Mouse (Mus musculus): ENCODE measurements at regions not wholly inside any gene's neighbourhood (a gene's known extent, or its start where the extent isn't known, plus 50 kb on each side); places are given as distances from the start of the nearest gene placed in this dataset.

DNA sequence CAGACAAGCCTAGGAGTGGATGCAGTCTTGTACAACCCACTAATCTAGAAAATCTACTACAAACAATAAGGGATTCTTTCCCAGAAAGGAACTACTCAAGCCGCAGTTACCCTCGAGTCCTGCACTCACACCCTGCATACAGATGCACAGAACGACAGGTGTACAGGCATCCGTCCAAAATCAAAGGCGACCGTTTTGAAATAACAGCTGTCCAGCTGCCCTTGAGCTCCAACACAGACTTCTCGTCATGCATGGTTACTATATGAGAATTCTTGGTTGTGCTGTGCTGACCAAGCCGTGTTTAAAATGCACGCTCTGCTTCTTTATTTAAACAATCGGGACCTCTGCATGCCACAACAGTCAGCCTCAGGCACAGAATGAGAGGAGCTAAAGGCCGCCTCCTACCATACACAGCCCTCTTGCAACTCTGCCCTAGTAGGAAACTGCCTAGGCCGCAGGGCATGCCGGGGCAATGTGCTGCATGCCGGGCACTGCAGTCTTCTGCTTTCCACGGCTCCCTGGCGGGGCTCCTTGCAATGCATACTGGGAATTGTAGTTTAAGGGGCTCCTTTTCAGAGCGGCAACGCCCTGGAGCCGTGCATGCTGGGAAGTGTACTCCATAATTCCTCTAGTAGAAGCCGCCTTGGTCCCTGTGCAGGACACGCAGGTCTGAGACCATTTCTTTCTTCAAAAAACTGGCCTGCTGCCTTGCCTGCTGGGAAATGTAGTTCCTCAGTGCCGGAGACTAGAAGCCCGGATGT is 237.4 kb upstream of the Myt1l start:
- no peaks in the 10 kb centered on the region for H3K27me3 ChIP-seq
- peak; percentile 100 for ATAC-seq
- no peak for TF ChIP-seq CTCF (IDR thresholded peaks at IDR 0.05)
- in situ Hi-C loops (cut with MboI; ENCODE audit: low pct_unique_long_range_greater_than_20kb) = no loop called here
- ChIA-PET POLR2A (no interaction called here), CTCF (no interaction called here)
- peak; percentile 73 for DNase-seq (ENCODE audit: low read depth, low spot score)

GRCm38 (mm10) chr12:29297984-29298383 is 230.2 kb upstream of the Myt1l start:
- ChIA-PET POLR2A (no interaction called here), CTCF (no interaction called here)
- ATAC-seq = no peak
- DNase-seq (ENCODE audit: low read depth, low spot score) = no peak
- no peak for TF ChIP-seq CTCF (IDR thresholded peaks at IDR 0.05)
- in situ Hi-C loops (cut with MboI; ENCODE audit: low pct_unique_long_range_greater_than_20kb) = no loop called here
- H3K27me3 ChIP-seq = peaks cover 2% of the 10 kb centered on the region

- TF ChIP-seq CTCF (IDR thresholded peaks at IDR 0.05) = no peak
- no peaks in the 10 kb centered on the region for H3K27me3 ChIP-seq
- CTCF ChIA-PET = no interaction called here
- in situ Hi-C loops (cut with MboI; ENCODE audit: low pct_unique_long_range_greater_than_20kb) = no loop called here
- no peak for DNase-seq (ENCODE audit: low read depth, low spot score)
- POLR2A ChIA-PET = no interaction called here
- no peak for ATAC-seq
These were observed 212.5 kb upstream of the Myt1l start for GRCm38 (mm10) chr12:29315636-29316035.

- ATAC-seq = no peak
- ChIA-PET CTCF (no interaction called here), POLR2A (no interaction called here)
- DNase-seq (ENCODE audit: low read depth, low spot score) = no peak
- H3K27me3 ChIP-seq = no peaks in the 10 kb centered on the region
- no peak for TF ChIP-seq CTCF (IDR thresholded peaks at IDR 0.05)
- in situ Hi-C loops (cut with MboI; ENCODE audit: low pct_unique_long_range_greater_than_20kb) = no loop called here
These were observed 206.7 kb upstream of the Myt1l start for GRCm38 (mm10) chr12:29321468-29321867.

- CTCF ChIA-PET = no interaction called here
- ATAC-seq (no peak), DNase-seq (ENCODE audit: low read depth, low spot score) (no peak)
- H3K27me3 ChIP-seq = no peaks in the 10 kb centered on the region
- no peak for TF ChIP-seq CTCF (IDR thresholded peaks at IDR 0.05)
- POLR2A ChIA-PET = no interaction called here
- in situ Hi-C loops (cut with MboI; ENCODE audit: low pct_unique_long_range_greater_than_20kb) = no loop called here
These were observed 204.7 kb upstream of the Myt1l start for GRCm38 (mm10) chr12:29323534-29323933.

DNA sequence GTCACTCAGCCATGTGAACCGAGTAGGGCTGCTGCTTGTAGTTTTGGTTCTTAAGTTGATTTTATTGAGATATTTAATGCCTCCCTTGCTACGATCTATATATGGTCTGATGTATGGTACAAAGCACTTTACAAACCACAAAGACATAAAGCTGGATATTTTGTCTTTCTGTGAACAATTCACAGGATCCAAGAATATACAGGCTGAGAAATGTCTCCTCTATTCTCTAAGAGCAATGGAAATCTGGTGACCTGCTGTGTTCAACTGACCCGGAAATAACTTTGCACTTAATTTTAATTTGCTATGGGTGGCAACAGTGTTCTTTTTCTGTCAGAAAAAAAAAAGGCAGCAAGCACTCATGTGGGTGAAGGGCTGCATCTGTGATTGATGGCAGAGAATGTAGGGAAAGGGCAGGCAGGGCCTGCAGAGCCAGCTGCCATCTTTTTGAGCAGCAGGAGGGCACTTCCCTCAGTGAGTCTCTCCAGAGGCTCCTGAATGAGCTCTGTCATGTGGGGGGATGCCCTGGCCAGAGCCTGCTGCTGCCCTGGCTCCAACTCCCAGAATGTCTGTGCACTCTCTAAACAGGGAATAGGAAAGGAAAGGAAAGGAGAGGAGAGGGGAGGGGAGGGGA is 192.2 kb upstream of the Myt1l start:
- DNase-seq (ENCODE audit: low read depth, low spot score) = no peak
- in situ Hi-C loops (cut with MboI; ENCODE audit: low pct_unique_long_range_greater_than_20kb) = no loop called here
- ChIA-PET CTCF (no interaction called here), POLR2A (no interaction called here)
- no peak for ATAC-seq
- TF ChIP-seq CTCF (IDR thresholded peaks at IDR 0.05) = no peak
- H3K27me3 ChIP-seq = no peaks in the 10 kb centered on the region

DNA sequence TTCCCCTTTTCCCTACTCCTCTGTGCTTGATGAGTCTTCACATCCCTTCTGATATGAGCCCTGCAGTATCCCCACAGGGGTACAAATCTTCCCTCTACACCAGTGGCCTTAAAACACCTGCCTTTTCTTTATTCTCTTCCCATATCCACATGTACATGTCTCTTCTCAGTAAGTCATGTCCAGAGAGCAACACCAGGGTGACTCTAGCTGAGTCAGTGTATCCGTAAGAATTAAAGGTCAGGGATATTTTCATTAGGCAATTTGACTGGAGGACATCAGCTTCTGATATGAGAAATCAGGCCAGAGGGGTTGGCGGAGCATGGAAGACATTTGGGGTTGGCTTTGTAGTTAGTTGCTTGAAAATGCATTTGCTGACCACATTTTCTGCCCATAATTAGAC is 190.8 kb upstream of the Myt1l start:
- DNase-seq (ENCODE audit: low read depth, low spot score) (no peak), ATAC-seq (no peak)
- in situ Hi-C loops (cut with MboI; ENCODE audit: low pct_unique_long_range_greater_than_20kb) = no loop called here
- TF ChIP-seq CTCF (IDR thresholded peaks at IDR 0.05) = no peak
- ChIA-PET CTCF (no interaction called here), POLR2A (no interaction called here)
- H3K27me3 ChIP-seq = no peaks in the 10 kb centered on the region

- no peaks in the 10 kb centered on the region for H3K27me3 ChIP-seq
- ATAC-seq = no peak
- no peak for TF ChIP-seq CTCF (IDR thresholded peaks at IDR 0.05)
- no peak for DNase-seq (ENCODE audit: low read depth, low spot score)
- ChIA-PET CTCF (no interaction called here), POLR2A (no interaction called here)
- in situ Hi-C loops (cut with MboI; ENCODE audit: low pct_unique_long_range_greater_than_20kb) = no loop called here
These were observed 186.7 kb upstream of the Myt1l start for GRCm38 (mm10) chr12:29341388-29341995.

DNA sequence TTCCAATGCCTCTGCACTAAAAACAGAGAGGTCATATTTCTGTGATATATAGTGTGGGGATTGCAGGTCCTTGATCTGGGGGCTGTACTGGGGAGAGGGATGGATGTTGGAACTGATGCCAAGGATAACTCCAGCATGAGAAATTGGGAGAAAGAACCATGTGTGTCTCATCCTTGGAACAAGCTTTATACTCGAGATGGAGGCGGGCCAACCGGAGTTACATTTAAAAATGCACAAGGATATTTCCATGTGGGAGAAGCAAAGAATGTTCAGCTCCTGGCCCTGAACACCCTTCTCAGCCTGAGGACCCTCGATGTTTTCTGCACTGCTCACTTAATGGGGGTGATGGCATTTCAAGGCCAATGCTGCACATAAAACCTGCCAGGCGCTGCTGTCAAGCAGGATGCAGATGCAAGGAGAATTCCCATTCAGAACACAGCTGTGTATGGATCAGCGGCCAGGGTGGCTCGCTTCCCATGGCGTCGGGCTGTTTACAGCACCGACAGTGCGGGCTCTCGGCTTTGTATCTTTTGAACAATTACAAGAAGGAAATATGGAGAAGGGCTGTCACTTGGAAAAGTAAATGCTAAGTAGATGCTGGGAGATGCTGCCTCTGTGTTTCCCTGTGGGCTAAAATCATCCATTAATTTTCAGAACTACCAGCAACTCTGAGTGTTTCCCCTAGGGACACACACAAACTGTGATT is 184.9 kb upstream of the Myt1l start:
- DNase-seq (ENCODE audit: low read depth, low spot score) = no peak
- no peak for TF ChIP-seq CTCF (IDR thresholded peaks at IDR 0.05)
- POLR2A ChIA-PET = interaction anchor here (0.7 kb wide), 1 partner anchor 64 kb away, joined by 3 read pairs; no protein-coding TSS in a partner anchor
- H3K27me3 ChIP-seq = no peaks in the 10 kb centered on the region
- in situ Hi-C loops (cut with MboI; ENCODE audit: low pct_unique_long_range_greater_than_20kb) = no loop called here
- CTCF ChIA-PET = no interaction called here
- no peak for ATAC-seq

GRCm38 (mm10) chr12:29348698-29349097 is 179.5 kb upstream of the Myt1l start:
- in situ Hi-C loops (cut with MboI; ENCODE audit: low pct_unique_long_range_greater_than_20kb) = no loop called here
- no peaks in the 10 kb centered on the region for H3K27me3 ChIP-seq
- no peak for ATAC-seq
- CTCF ChIA-PET = no interaction called here
- POLR2A ChIA-PET = no interaction called here
- TF ChIP-seq CTCF (IDR thresholded peaks at IDR 0.05) = no peak
- no peak for DNase-seq (ENCODE audit: low read depth, low spot score)

Data from Patski (cell line).